Mouse (Mus musculus): ENCODE data around the gene Camkk1. TPM values are rescaled to one million over a fixed set of nuclear protein-coding genes. Genes with fewer than 3 reads are reported as not detected.

Gene Camkk1
- polyA plus RNA-seq, 1 experiment from 2014 or later = 3.5 TPM

DNA sequence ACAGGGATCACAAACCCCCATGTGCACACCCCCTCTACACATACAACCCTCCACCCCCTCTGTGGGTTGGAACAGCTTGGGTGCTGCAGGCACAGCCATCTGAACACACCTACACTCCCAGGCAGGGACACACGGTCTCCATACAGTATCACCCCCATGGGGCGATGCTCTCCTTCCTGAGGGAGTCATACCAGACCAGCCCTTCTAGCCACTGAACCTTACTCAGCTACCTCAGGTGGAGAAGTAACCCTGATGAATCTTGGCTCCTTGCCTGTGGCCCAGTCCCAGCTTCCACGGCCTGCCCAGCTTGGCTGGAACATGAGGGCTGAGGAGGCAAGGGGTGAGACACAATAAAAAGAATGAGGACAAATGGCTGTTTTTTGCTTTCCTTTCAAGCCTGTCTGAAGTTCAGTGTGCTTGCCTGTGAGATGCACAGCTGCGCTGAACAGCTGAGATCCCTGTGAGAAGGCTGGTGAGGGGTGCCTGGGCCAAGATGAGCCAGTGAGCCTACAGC is 3.9 kb upstream of the Camkk1 start:
- Histone ChIP-seq H3K9ac (no peak overlapping the region), H3K36me3 (ENCODE audit: insufficient read depth) (no peaks in the 10 kb centered on the region), H3K4me1 (ENCODE audit: insufficient read depth) (0 out of 2 replicates have a peak, but pooled peaks cover 2% of the 10 kb centered on the region), H3K4me3 (ENCODE audit: low read depth, low read length) (no peak overlapping the region), H3K4me2 (no peak overlapping the region), H3K27ac (ENCODE audit: low read depth) (0 out of 2 replicates have a peak overlapping the region, but pooled peaks have one; percentile 10), H3K27me3 (ENCODE audit: insufficient read depth, low read length) (peaks cover 10% of the 10 kb centered on the region), H3K9me3 (ENCODE audit: low read depth, low read length) (no peaks in the 10 kb centered on the region)
- ATAC-seq (ENCODE audit: insufficient read depth) = no peak
- DNase-seq = no peak
- no peak for TF ChIP-seq CTCF (IDR thresholded peaks at IDR 0.05; ENCODE audit: low read depth)
- WGBS = 76% methylated on average over 4 of the region's 4 CpGs

DNA sequence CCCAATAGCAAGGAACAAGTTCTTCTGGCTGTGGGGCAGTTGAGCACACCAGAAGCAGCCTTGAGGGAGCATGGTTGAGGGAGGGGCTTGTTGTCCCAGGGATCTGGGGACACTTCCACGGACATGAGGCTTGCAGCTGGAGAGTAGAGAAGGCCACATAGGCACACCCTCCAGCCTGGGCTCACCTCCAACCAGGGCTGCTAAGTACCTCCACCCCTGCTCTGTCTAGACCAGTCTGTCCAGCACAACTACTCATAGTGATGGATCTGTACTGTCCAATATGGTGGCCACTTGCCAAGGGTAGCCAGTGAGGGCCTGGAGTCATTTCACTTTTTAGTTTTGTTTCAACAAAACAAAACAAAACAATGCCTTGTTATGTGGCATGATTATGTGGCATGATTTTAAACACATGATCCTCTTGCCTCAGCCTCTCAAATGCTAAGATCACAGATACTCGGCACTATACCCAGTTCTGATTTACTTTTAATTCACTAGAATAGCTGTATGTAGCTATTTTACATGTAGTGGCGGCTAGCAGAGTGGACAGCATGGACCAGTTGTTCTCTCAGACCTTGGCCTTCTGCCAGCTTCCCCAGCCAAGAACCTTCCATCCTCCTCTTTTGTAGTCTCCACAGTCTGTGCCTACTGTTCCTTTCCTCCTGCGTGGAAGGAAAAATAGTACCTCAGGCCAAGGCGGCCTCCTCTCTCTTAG is 3.3 kb upstream of the Camkk1 start:
- DNase-seq (peak; percentile 61), ATAC-seq (ENCODE audit: insufficient read depth) (no peak)
- no peak for TF ChIP-seq CTCF (IDR thresholded peaks at IDR 0.05; ENCODE audit: low read depth)
- Histone ChIP-seq H3K4me3 (ENCODE audit: low read depth, low read length) (no peak overlapping the region), H3K4me2 (no peak overlapping the region), H3K9ac (no peak overlapping the region), H3K4me1 (ENCODE audit: insufficient read depth) (0 out of 2 replicates have a peak, but pooled peaks cover 2% of the 10 kb centered on the region), H3K36me3 (ENCODE audit: insufficient read depth) (no peaks in the 10 kb centered on the region), H3K27me3 (ENCODE audit: insufficient read depth, low read length) (peaks cover 15% of the 10 kb centered on the region), H3K27ac (ENCODE audit: low read depth) (0 out of 2 replicates have a peak overlapping the region, but pooled peaks have one; percentile 10), H3K9me3 (ENCODE audit: low read depth, low read length) (no peaks in the 10 kb centered on the region)
- WGBS = 58% methylated on average over 5 of the region's 5 CpGs

DNA sequence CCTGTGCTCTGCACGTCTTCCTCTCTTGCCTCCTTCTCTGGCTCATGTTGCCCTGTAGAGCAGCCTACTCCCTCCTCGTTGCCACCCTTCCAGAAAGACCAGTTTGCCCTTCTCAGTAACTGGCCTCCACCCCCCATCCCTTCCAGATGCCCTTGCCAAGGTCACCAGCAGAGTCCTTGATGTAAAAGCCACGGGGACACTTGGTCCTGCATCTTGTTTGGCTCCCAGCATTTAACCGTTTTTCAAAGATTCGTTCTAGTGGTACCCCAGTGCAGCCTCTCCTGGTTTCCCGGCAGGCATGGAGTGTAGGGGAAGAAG is 2.7 kb upstream of the Camkk1 start:
- Histone ChIP-seq H3K4me3 (ENCODE audit: low read depth, low read length) (no peak overlapping the region), H3K9ac (no peak overlapping the region), H3K4me1 (ENCODE audit: insufficient read depth) (0 out of 2 replicates have a peak, but pooled peaks cover 2% of the 10 kb centered on the region), H3K27ac (ENCODE audit: low read depth) (no peak overlapping the region), H3K4me2 (no peak overlapping the region), H3K27me3 (ENCODE audit: insufficient read depth, low read length) (peaks cover 19% of the 10 kb centered on the region), H3K9me3 (ENCODE audit: low read depth, low read length) (no peaks in the 10 kb centered on the region), H3K36me3 (ENCODE audit: insufficient read depth) (no peaks in the 10 kb centered on the region)
- 64% methylated on average over 6 of the region's 6 CpGs for WGBS
- DNase-seq (no peak), ATAC-seq (ENCODE audit: insufficient read depth) (no peak)
- no peak for TF ChIP-seq CTCF (IDR thresholded peaks at IDR 0.05; ENCODE audit: low read depth)

DNA sequence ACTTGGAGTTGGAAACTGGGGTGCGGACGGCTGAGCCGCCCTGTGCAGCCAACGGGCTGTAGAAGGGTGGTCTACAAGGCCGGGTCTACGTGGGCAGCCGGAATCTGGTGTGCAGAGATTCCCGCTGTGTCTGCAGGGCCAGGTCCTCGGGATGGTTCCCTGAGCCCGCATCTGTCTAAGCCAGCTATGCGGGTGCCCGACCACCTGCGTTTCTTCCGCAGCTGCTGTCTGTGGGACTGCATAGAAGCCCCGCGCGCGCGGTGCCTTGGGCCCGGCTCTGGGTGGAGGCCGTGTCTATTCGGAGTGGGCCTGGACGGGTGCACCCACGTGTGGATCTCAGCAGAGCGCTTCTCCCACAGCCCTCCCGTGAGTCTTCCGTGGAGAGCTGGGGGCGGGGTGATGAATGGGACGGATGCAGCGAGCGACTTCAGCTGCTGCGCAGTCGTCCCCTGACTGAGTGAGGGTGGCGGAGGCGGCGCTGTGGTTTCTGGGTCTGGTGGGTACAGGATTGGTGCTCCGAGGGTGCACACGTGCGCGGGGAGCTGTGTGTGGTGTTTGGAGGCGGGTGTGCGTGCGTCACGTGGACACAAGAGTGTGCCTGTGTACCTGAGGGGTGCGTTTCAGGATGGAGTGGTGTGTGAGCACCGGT is 463 bp downstream of the Camkk1 start:
- Histone ChIP-seq H3K27ac (ENCODE audit: low read depth) (no peak overlapping the region), H3K4me2 (peak overlapping the region; percentile 99), H3K27me3 (ENCODE audit: insufficient read depth, low read length) (peaks cover 24% of the 10 kb centered on the region), H3K4me1 (ENCODE audit: insufficient read depth) (0 out of 2 replicates have a peak, but pooled peaks cover 7% of the 10 kb centered on the region), H3K4me3 (ENCODE audit: low read depth, low read length) (peak overlapping the region; percentile 70), H3K9ac (peak overlapping the region; percentile 57), H3K9me3 (ENCODE audit: low read depth, low read length) (no peaks in the 10 kb centered on the region), H3K36me3 (ENCODE audit: insufficient read depth) (no peaks in the 10 kb centered on the region)
- TF ChIP-seq CTCF (IDR thresholded peaks at IDR 0.05; ENCODE audit: low read depth) = no peak
- peak; percentile 35 for ATAC-seq (ENCODE audit: insufficient read depth)
- under 1% methylated on average over 46 of the region's 46 CpGs for WGBS
- peak; percentile 47 for DNase-seq

DNA sequence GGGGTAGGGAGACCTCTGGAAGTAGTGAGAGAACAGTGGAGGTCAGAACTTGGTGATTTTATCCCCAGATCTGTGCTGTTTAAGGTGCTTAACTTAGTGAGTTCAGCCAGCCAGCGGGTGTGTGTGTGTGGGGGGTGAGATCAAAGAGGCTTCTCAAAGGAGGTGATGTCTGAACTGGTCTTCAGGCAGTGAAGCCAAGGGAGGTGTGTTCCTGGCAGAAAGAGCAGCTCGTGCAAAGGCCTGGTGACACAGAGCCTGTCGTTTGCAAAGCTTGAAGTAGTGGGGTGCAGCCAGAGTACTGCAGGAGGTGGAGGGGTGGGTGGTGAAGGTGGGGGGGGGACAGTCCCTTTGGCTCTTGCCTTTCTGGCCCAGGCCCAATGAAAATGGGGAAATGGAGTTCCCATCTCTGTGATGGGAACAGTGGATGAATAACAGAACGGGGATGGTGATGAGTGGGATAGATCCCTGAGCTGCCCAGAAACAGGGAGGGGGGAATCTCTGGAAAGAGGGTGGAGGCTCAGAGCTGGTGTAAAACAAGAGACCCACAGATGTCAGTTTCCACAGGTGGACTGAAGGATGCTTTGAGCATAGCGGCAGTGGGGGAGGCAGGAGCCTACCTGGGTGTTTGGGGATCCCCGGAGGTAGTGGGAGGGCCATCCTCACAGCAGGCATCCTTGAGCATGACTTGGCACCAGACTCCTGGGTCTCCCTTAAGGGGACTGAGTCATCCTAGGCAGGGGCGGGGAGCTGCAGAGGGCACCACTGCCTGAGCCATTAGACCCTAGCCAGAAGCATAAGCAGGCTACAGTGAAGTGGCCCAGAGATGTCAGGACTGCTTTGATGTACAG is 2.4 kb downstream of the Camkk1 start:
- H3K4me3 ChIP-seq (ENCODE audit: low read depth, low read length) = no peak overlapping the region
- H3K27me3 ChIP-seq (ENCODE audit: insufficient read depth, low read length) = peaks cover 24% of the 10 kb centered on the region
- H3K4me1 ChIP-seq (ENCODE audit: insufficient read depth) = peaks cover 20% of the 10 kb centered on the region
- no peaks in the 10 kb centered on the region for H3K9me3 ChIP-seq (ENCODE audit: low read depth, low read length)
- H3K9ac ChIP-seq = no peak overlapping the region
- no peak overlapping the region for H3K27ac ChIP-seq (ENCODE audit: low read depth)
- H3K4me2 ChIP-seq = no peak overlapping the region
- no peak for TF ChIP-seq CTCF (IDR thresholded peaks at IDR 0.05; ENCODE audit: low read depth)
- ATAC-seq (ENCODE audit: insufficient read depth) = no peak
- DNase-seq = no peak
- no peaks in the 10 kb centered on the region for H3K36me3 ChIP-seq (ENCODE audit: insufficient read depth)
- WGBS = 49% methylated on average over 7 of the region's 7 CpGs

DNA sequence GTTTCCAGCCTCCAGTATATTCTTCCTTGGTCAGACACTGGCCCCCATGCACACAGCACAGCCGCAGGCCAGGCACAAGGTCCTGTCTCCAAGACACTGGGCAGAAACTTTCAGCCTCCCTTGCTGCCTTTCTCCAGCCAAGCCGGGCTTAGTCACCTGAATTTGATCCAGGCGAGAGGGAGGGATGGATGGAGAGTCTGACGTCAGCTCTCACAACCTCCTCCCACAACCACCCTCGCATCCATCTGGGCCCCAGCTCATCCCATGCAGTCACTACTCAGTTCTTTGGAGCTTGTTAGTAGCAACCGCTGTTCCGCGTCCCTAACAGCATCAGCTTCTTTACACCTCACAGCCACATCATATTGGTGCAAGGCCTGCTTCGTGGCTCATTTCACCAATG is 4.3 kb downstream of the Camkk1 start:
- DNase-seq (peak; percentile 15), ATAC-seq (ENCODE audit: insufficient read depth) (no peak)
- no peaks in the 10 kb centered on the region for H3K9me3 ChIP-seq (ENCODE audit: low read depth, low read length)
- no peak overlapping the region for H3K4me3 ChIP-seq (ENCODE audit: low read depth, low read length)
- no peak for TF ChIP-seq CTCF (IDR thresholded peaks at IDR 0.05; ENCODE audit: low read depth)
- 47% methylated on average over 9 of the region's 9 CpGs for WGBS
- H3K4me1 ChIP-seq (ENCODE audit: insufficient read depth) = peaks cover 20% of the 10 kb centered on the region
- no peak overlapping the region for H3K9ac ChIP-seq
- H3K27me3 ChIP-seq (ENCODE audit: insufficient read depth, low read length) = peaks cover 24% of the 10 kb centered on the region
- no peak overlapping the region for H3K4me2 ChIP-seq
- no peak overlapping the region for H3K27ac ChIP-seq (ENCODE audit: low read depth)
- H3K36me3 ChIP-seq (ENCODE audit: insufficient read depth) = no peaks in the 10 kb centered on the region
